Mouse (Mus musculus): ENCODE measurements at regions not wholly inside any gene's neighbourhood (a gene's known extent, or its start where the extent isn't known, plus 50 kb on each side); places are given as distances from the start of the nearest gene placed in this dataset.

DNA sequence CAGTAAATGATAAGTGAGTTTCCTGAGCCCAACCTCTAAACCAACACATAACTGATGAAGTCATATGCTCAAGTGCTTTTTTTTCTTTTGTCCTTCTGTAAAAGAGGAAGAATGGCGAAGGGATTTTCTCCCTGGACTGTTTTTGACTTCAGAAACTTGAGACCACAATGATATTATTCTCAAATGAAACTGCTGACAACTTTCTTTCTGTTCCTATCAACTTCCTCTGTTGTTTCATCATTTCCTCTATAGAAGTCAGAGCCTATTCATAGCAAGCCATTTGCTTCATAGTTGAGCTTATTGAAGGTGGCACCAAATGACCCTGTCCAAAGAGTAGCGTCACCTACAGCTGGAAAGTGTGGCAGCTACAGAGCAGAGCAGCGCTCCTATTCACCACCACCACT is 140.2 kb downstream of the Nfkbiz start:
- Histone ChIP-seq H3K4me1 (ENCODE audit: control insufficient read depth, insufficient read depth, low read length) (no peaks in the 10 kb centered on the region), H3K4me3 (ENCODE audit: insufficient read depth, low read length) (no peak overlapping the region), H3K27ac (ENCODE audit: insufficient read depth, low read length) (no peak overlapping the region)
- no peak for TF ChIP-seq POLR2A (IDR thresholded peaks at IDR 0.05; ENCODE audit: extremely low read depth, insufficient read depth, low read length)
- TF ChIP-seq CTCF (IDR thresholded peaks at IDR 0.05; ENCODE audit: extremely low read depth, insufficient read depth, low read length), result no peak

DNA sequence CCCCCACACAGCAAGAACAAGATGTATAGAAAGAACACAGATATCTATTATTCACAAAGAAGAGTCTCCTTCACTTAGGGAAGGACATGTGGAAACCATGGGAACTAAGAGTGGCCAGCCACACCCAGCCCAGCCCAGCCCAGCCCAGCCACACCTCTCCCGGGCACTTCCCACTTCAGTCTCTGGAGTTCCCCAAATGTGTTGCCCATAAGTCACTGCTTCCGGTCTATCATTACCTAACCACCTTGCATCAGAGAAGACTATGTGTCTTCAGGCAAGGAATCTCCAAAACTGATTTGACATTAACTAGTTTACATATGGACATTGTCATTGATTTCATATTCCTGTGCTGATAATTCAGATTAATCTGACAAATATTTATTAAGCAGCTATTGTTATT is 147.6 kb downstream of the Nfkbiz start:
- Histone ChIP-seq H3K27ac (ENCODE audit: insufficient read depth, low read length) (no peak overlapping the region), H3K4me1 (ENCODE audit: control insufficient read depth, insufficient read depth, low read length) (no peaks in the 10 kb centered on the region), H3K4me3 (ENCODE audit: insufficient read depth, low read length) (no peak overlapping the region)
- no peak for TF ChIP-seq POLR2A (IDR thresholded peaks at IDR 0.05; ENCODE audit: extremely low read depth, insufficient read depth, low read length)
- TF ChIP-seq CTCF (IDR thresholded peaks at IDR 0.05; ENCODE audit: extremely low read depth, insufficient read depth, low read length), result no peak

DNA sequence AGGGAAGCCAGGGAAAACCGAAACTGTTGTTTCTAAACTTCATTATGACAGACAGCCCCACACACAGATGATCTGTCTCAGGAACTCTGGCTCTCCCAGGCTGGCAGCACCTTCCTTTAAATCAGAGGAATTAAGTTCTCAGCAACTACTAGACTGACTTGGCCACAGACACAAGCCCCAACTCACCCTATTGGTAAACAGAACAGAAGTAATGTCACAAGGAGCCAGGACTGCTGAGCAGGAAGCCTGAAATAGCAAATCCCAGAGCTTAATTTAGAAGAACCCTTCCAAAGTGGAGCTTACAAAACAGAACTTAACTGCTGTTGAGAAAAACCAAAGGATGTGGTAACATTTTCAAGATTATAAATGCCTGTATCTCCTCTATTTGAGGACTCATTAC is 174.8 kb downstream of the Nfkbiz start:
- Histone ChIP-seq H3K4me3 (ENCODE audit: insufficient read depth, low read length) (no peak overlapping the region), H3K4me1 (ENCODE audit: control insufficient read depth, insufficient read depth, low read length) (no peaks in the 10 kb centered on the region), H3K27ac (ENCODE audit: insufficient read depth, low read length) (no peak overlapping the region)
- TF ChIP-seq CTCF (IDR thresholded peaks at IDR 0.05; ENCODE audit: extremely low read depth, insufficient read depth, low read length), result no peak
- no peak for TF ChIP-seq POLR2A (IDR thresholded peaks at IDR 0.05; ENCODE audit: extremely low read depth, insufficient read depth, low read length)

- TF ChIP-seq CTCF (IDR thresholded peaks at IDR 0.05; ENCODE audit: extremely low read depth, insufficient read depth, low read length) (no peak), POLR2A (IDR thresholded peaks at IDR 0.05; ENCODE audit: extremely low read depth, insufficient read depth, low read length) (no peak)
- Histone ChIP-seq H3K27ac (ENCODE audit: insufficient read depth, low read length) (no peak overlapping the region), H3K4me3 (ENCODE audit: insufficient read depth, low read length) (no peak overlapping the region), H3K4me1 (ENCODE audit: control insufficient read depth, insufficient read depth, low read length) (no peaks in the 10 kb centered on the region)
Observed at GRCm38 (mm10) chr16:55636667-55637450, 201.8 kb downstream of the Nfkbiz start.

- no peak overlapping the region for H3K27ac ChIP-seq (ENCODE audit: insufficient read depth, low read length)
- H3K4me3 ChIP-seq (ENCODE audit: insufficient read depth, low read length), result no peak overlapping the region
- no peak for TF ChIP-seq POLR2A (IDR thresholded peaks at IDR 0.05; ENCODE audit: extremely low read depth, insufficient read depth, low read length)
- no peak for TF ChIP-seq CTCF (IDR thresholded peaks at IDR 0.05; ENCODE audit: extremely low read depth, insufficient read depth, low read length)
- no peaks in the 10 kb centered on the region for H3K4me1 ChIP-seq (ENCODE audit: control insufficient read depth, insufficient read depth, low read length)
Observed at GRCm38 (mm10) chr16:55636224-55636623, 202.5 kb downstream of the Nfkbiz start.

- Histone ChIP-seq H3K4me1 (ENCODE audit: control insufficient read depth, insufficient read depth, low read length) (no peaks in the 10 kb centered on the region), H3K27ac (ENCODE audit: insufficient read depth, low read length) (no peak overlapping the region), H3K4me3 (ENCODE audit: insufficient read depth, low read length) (no peak overlapping the region)
- TF ChIP-seq POLR2A (IDR thresholded peaks at IDR 0.05; ENCODE audit: extremely low read depth, insufficient read depth, low read length) (no peak), CTCF (IDR thresholded peaks at IDR 0.05; ENCODE audit: extremely low read depth, insufficient read depth, low read length) (no peak)
Observed at GRCm38 (mm10) chr16:55634691-55635090, 204.0 kb downstream of the Nfkbiz start.

DNA sequence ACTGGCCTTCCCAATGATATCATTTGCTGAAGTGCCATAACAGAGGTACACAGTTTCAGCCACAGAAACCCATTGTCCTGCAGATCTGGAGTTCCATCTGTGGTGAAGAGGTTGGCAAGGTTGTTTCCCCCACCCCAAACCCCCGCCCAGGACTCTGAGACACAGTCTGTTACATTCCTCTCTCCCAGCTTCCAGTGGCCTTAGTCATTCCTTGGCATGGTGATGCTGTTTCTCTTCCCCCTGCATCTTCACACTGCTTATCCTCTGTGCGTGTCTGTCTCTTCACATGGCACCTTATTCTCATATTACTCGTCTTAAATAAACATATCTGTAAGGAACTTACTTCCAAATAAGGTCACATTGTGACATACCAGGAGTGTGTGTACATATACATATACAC is 206.5 kb downstream of the Nfkbiz start:
- no peaks in the 10 kb centered on the region for H3K4me1 ChIP-seq (ENCODE audit: control insufficient read depth, insufficient read depth, low read length)
- TF ChIP-seq CTCF (IDR thresholded peaks at IDR 0.05; ENCODE audit: extremely low read depth, insufficient read depth, low read length), result no peak
- TF ChIP-seq POLR2A (IDR thresholded peaks at IDR 0.05; ENCODE audit: extremely low read depth, insufficient read depth, low read length), result no peak
- H3K4me3 ChIP-seq (ENCODE audit: insufficient read depth, low read length), result no peak overlapping the region
- no peak overlapping the region for H3K27ac ChIP-seq (ENCODE audit: insufficient read depth, low read length)

DNA sequence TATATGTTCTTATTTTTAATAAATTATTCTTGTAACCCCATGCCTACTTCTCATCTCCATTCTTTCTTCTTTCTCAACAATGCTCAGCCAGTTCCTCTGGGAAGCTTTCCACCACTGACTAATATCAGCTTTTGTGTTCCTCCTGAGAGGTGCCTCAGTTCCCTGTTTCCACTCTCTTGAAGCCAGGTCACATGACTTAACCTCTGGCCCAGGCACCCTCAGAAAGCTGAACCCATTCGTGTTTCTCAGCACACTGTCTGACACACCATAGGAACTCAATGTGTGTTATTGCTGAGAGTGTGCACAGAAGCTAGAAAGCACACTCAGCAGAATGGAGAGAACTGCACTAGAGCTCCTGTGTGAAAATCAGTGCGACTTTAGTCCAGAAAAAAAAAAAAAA is 207.1 kb downstream of the Nfkbiz start:
- Histone ChIP-seq H3K27ac (ENCODE audit: insufficient read depth, low read length) (no peak overlapping the region), H3K4me1 (ENCODE audit: control insufficient read depth, insufficient read depth, low read length) (no peaks in the 10 kb centered on the region), H3K4me3 (ENCODE audit: insufficient read depth, low read length) (no peak overlapping the region)
- TF ChIP-seq POLR2A (IDR thresholded peaks at IDR 0.05; ENCODE audit: extremely low read depth, insufficient read depth, low read length) (no peak), CTCF (IDR thresholded peaks at IDR 0.05; ENCODE audit: extremely low read depth, insufficient read depth, low read length) (no peak)

- TF ChIP-seq CTCF (IDR thresholded peaks at IDR 0.05; ENCODE audit: extremely low read depth, insufficient read depth, low read length), result no peak
- TF ChIP-seq POLR2A (IDR thresholded peaks at IDR 0.05; ENCODE audit: extremely low read depth, insufficient read depth, low read length), result no peak
- no peaks in the 10 kb centered on the region for H3K4me1 ChIP-seq (ENCODE audit: control insufficient read depth, insufficient read depth, low read length)
- no peak overlapping the region for H3K27ac ChIP-seq (ENCODE audit: insufficient read depth, low read length)
- H3K4me3 ChIP-seq (ENCODE audit: insufficient read depth, low read length), result no peak overlapping the region
Observed at GRCm38 (mm10) chr16:55631048-55631447, 207.7 kb downstream of the Nfkbiz start.

- TF ChIP-seq CTCF (IDR thresholded peaks at IDR 0.05; ENCODE audit: extremely low read depth, insufficient read depth, low read length) (no peak), POLR2A (IDR thresholded peaks at IDR 0.05; ENCODE audit: extremely low read depth, insufficient read depth, low read length) (no peak)
- no peak overlapping the region for H3K4me3 ChIP-seq (ENCODE audit: insufficient read depth, low read length)
- H3K4me1 ChIP-seq (ENCODE audit: control insufficient read depth, insufficient read depth, low read length), result no peaks in the 10 kb centered on the region
- no peak overlapping the region for H3K27ac ChIP-seq (ENCODE audit: insufficient read depth, low read length)
Observed at GRCm38 (mm10) chr16:55627531-55627930, 211.2 kb downstream of the Nfkbiz start.

Measured in cortical plate, adult 2 months (tissue).